Mouse (Mus musculus) C2C12 (cell line): ENCODE measurements around the gene Dand5.
A peak's percentile ranks its signal among the peaks of the same experiment; 100 is the strongest.

Experiments
- CEBPB ChIP-seq: IDR thresholded peaks from one replicate; pipeline ENCODE4 v1.6.1; 2011; ENCODE audit warnings: low read depth, mild to moderate bottlenecking, control low read depth, moderate library complexity
- CTCF ChIP-seq: IDR thresholded peaks from one replicate; pipeline ENCODE4 v1.5.1; 2011; ENCODE audit not compliant: control insufficient read depth, insufficient read depth, insufficient read length
- MAX ChIP-seq: IDR thresholded peaks from one replicate; pipeline ENCODE4 v1.6.1; 2011; ENCODE audit warnings: mild to moderate bottlenecking, control low read depth
- USF1 ChIP-seq: IDR thresholded peaks from one replicate; pipeline ENCODE4 v1.6.1; 2011; ENCODE audit warnings: low read depth, mild to moderate bottlenecking, control low read depth, moderate library complexity

- TF ChIP-seq CTCF, result no peak
- peak; percentile 89 for TF ChIP-seq USF1
- no peak for TF ChIP-seq CEBPB
- no peak for TF ChIP-seq MAX
These were observed 30.1 kb downstream of the Dand5 start for GRCm38 (mm10) chr8:84792429-84792947.
